Mouse (Mus musculus) CD4-positive, CD25-positive, alpha-beta regulatory T cell (primary cell): ENCODE measurements around the gene Phkb. TPM values are rescaled to one million over a fixed set of nuclear protein-coding genes. Genes with fewer than 3 reads are reported as not detected.

Source experiments
- polyA plus RNA-seq: library from polyadenylated mRNA; unstranded; fragments of 100-300 nt; shearing (Covaris generic); gene quantifications from one replicate; pipeline ENCODE4 v1.2.1, GENCODE M21; 2017

Gene Phkb
- polyA plus RNA-seq: 28.9 TPM

DNA sequence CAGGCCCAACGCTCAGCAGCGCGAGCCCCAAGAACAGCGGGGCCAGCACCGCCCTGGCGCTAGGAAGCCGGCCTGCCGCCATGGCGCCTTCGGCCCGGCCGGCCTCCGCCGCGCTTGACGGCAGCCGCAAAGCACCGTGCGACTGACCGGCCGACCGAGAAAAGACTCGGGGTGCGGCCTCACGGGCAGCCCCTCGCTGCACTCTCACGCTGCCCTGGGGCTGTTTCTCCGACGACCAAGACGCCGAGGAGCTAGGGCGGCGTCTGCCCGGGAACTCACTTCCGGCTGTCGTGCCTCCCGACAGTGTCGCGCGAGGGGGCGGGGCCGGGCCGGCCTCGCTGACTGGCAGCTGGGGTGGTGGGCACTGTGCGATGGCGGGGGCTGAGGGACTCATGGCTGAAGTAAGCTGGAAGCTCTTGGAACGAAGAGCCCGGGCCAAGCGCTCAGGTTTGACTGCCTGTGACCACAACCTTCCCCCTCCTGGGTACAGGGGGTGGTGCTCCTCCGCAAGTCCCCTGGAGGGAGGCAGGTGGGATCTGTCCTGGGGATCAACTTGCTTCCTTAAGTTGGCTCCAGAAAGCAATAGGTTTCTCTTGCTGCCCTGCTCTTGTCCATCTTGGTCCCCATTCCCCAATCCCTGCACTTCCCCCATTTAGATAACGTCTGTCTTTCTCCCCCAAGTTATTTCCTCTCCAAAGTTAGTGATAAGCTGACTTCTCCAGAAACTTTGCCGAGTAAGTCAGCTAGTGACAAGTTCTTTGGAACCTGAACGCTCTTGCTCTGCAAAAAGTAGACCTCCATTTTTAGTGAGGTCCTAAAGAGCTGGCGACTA lies at the start of gene Phkb, which contains the start of gene Itfg1:
Phkb (plus strand) TSS at position 303 of the 832 bp plus-strand sequence.
Itfg1 (minus strand) TSS at position 265 of the 832 bp plus-strand sequence.

Other genes with a start within 250 kb of the Phkb start
- 1.5 TPM for gene Neto2, start 140.0 kb upstream of the Phkb start, polyA plus RNA-seq
- 59.6 TPM for gene Itfg1, start within 50 bp of the Phkb start, polyA plus RNA-seq